Mouse (Mus musculus): ENCODE measurements around the gene Atic. TPM values are rescaled to one million over a fixed set of nuclear protein-coding genes. Genes with fewer than 3 reads are reported as not detected.

The Atic gene
- polyA plus RNA-seq, 1 experiment from 2014 or later, result 23.2 TPM

- no peak for ATAC-seq (ENCODE audit: low read depth)
- Histone ChIP-seq H3K4me1 (ENCODE audit: control insufficient read depth, low read depth, low read length) (no peaks in the 10 kb centered on the region), H3K9me3 (replicated peaks; ENCODE audit: control insufficient read depth, low read length) (no peaks in the 10 kb centered on the region), H3K27me3 (ENCODE audit: control insufficient read depth, insufficient read depth, low read depth, low read length) (no peaks in the 10 kb centered on the region), H3K4me2 (ENCODE audit: low read depth, low read length) (no peak overlapping the region), H3K27ac (ENCODE audit: low read length) (no peak overlapping the region), H3K4me3 (ENCODE audit: low read depth, low read length) (no peak overlapping the region), H3K9ac (ENCODE audit: low read depth, low read length) (no peak overlapping the region), H3K36me3 (ENCODE audit: control insufficient read depth, insufficient read depth) (peaks cover 6% of the 10 kb centered on the region)
- WGBS (ENCODE audit: insufficient replicate concordance), result 86% methylated on average over 37 of the region's 37 CpGs
These were observed 52.3 kb downstream of the Atic start for GRCm38 (mm10) chr1:71609057-71609775.

- H3K36me3 ChIP-seq (ENCODE audit: control insufficient read depth, insufficient read depth), result peaks cover 6% of the 10 kb centered on the region
These were observed 53.0 kb downstream of the Atic start for GRCm38 (mm10) chr1:71609916-71610315.

GRCm38 (mm10) chr1:71612256-71612655, 55.3 kb downstream of the Atic start:
- Histone ChIP-seq H3K9me3 (replicated peaks; ENCODE audit: control insufficient read depth, low read length) (no peaks in the 10 kb centered on the region), H3K4me3 (ENCODE audit: low read depth, low read length) (no peak overlapping the region), H3K9ac (ENCODE audit: low read depth, low read length) (no peak overlapping the region), H3K36me3 (ENCODE audit: control insufficient read depth, insufficient read depth) (peaks cover 6% of the 10 kb centered on the region), H3K27me3 (ENCODE audit: control insufficient read depth, insufficient read depth, low read depth, low read length) (no peaks in the 10 kb centered on the region), H3K4me2 (ENCODE audit: low read depth, low read length) (no peak overlapping the region), H3K4me1 (ENCODE audit: control insufficient read depth, low read depth, low read length) (no peaks in the 10 kb centered on the region), H3K27ac (ENCODE audit: low read length) (no peak overlapping the region)
- ATAC-seq (ENCODE audit: low read depth), result no peak
- WGBS (ENCODE audit: insufficient replicate concordance), result 80% methylated on average over 21 of the region's 21 CpGs

More at GRCm38 (mm10) chr1:71609916-71610315, 53.0 kb downstream of the Atic start:
- H3K4me1 ChIP-seq (ENCODE audit: control insufficient read depth, low read depth, low read length), result no peaks in the 10 kb centered on the region
- H3K9ac ChIP-seq (ENCODE audit: low read depth, low read length), result no peak overlapping the region
- H3K9me3 ChIP-seq (replicated peaks; ENCODE audit: control insufficient read depth, low read length), result no peaks in the 10 kb centered on the region
- no peak overlapping the region for H3K4me3 ChIP-seq (ENCODE audit: low read depth, low read length)
- ATAC-seq (ENCODE audit: low read depth), result no peak
- 55% methylated on average over 5 of the region's 5 CpGs for WGBS (ENCODE audit: insufficient replicate concordance)
- H3K4me2 ChIP-seq (ENCODE audit: low read depth, low read length), result no peak overlapping the region
- H3K27me3 ChIP-seq (ENCODE audit: control insufficient read depth, insufficient read depth, low read depth, low read length), result no peaks in the 10 kb centered on the region
- H3K27ac ChIP-seq (ENCODE audit: low read length), result no peak overlapping the region

- no peaks in the 10 kb centered on the region for H3K27me3 ChIP-seq (ENCODE audit: control insufficient read depth, insufficient read depth, low read depth, low read length)
- H3K4me1 ChIP-seq (ENCODE audit: control insufficient read depth, low read depth, low read length), result no peaks in the 10 kb centered on the region
- 60% methylated on average over 8 of the region's 8 CpGs for WGBS (ENCODE audit: insufficient replicate concordance)
- no peak overlapping the region for H3K4me2 ChIP-seq (ENCODE audit: low read depth, low read length)
- H3K9me3 ChIP-seq (replicated peaks; ENCODE audit: control insufficient read depth, low read length), result no peaks in the 10 kb centered on the region
- no peak overlapping the region for H3K27ac ChIP-seq (ENCODE audit: low read length)
- no peak overlapping the region for H3K9ac ChIP-seq (ENCODE audit: low read depth, low read length)
- H3K4me3 ChIP-seq (ENCODE audit: low read depth, low read length), result no peak overlapping the region
- ATAC-seq (ENCODE audit: low read depth), result no peak
- H3K36me3 ChIP-seq (ENCODE audit: control insufficient read depth, insufficient read depth), result peaks cover 11% of the 10 kb centered on the region
These were observed 57.7 kb downstream of the Atic start for GRCm38 (mm10) chr1:71614545-71615246.

- Histone ChIP-seq H3K9ac (ENCODE audit: low read depth, low read length) (no peak overlapping the region), H3K4me3 (ENCODE audit: low read depth, low read length) (no peak overlapping the region), H3K4me2 (ENCODE audit: low read depth, low read length) (no peak overlapping the region), H3K36me3 (ENCODE audit: control insufficient read depth, insufficient read depth) (peaks cover 5% of the 10 kb centered on the region; the same call in 1 of the 2 replicates), H3K9me3 (replicated peaks; ENCODE audit: control insufficient read depth, low read length) (no peaks in the 10 kb centered on the region), H3K27ac (ENCODE audit: low read length) (no peak overlapping the region), H3K27me3 (ENCODE audit: control insufficient read depth, insufficient read depth, low read depth, low read length) (no peaks in the 10 kb centered on the region), H3K4me1 (ENCODE audit: control insufficient read depth, low read depth, low read length) (no peaks in the 10 kb centered on the region)
- ATAC-seq (ENCODE audit: low read depth), result no peak
- WGBS (ENCODE audit: insufficient replicate concordance), result 54% methylated on average over 2 of the region's 2 CpGs
These were observed 64.6 kb downstream of the Atic start for GRCm38 (mm10) chr1:71621526-71621925.

- Histone ChIP-seq H3K27me3 (ENCODE audit: control insufficient read depth, insufficient read depth, low read depth, low read length) (no peaks in the 10 kb centered on the region), H3K27ac (ENCODE audit: low read length) (no peak overlapping the region), H3K4me2 (ENCODE audit: low read depth, low read length) (no peak overlapping the region), H3K9ac (ENCODE audit: low read depth, low read length) (no peak overlapping the region), H3K9me3 (replicated peaks; ENCODE audit: control insufficient read depth, low read length) (no peaks in the 10 kb centered on the region), H3K4me3 (ENCODE audit: low read depth, low read length) (no peak overlapping the region), H3K4me1 (ENCODE audit: control insufficient read depth, low read depth, low read length) (no peaks in the 10 kb centered on the region), H3K36me3 (ENCODE audit: control insufficient read depth, insufficient read depth) (peaks cover under 1% of the 10 kb centered on the region; the same call in 1 of the 2 replicates)
- 73% methylated on average over 6 of the region's 6 CpGs for WGBS (ENCODE audit: insufficient replicate concordance)
- no peak for ATAC-seq (ENCODE audit: low read depth)
These were observed 66.7 kb downstream of the Atic start for GRCm38 (mm10) chr1:71623625-71624024.

Other genes starting within 250 kb of the Atic start
- gene Abca12, start 142.2 kb upstream of the Atic start, polyA plus RNA-seq (2015; fragmentation: Nextera tagmentation; extraction: Ambion mirVana), result not detected in 2 replicates
- 157 and 184 TPM in 2 replicates for gene Fn1, start 96.0 kb downstream of the Atic start, polyA plus RNA-seq (2015; fragmentation: Nextera tagmentation; extraction: Ambion mirVana)